Mouse (Mus musculus) neural tube, embryonic 11.5 days (tissue): ENCODE data around the gene Wdr26. TPM values are rescaled to one million over a fixed set of nuclear protein-coding genes. Genes with fewer than 3 reads are reported as not detected.

ENCODE experiments used
- ATAC-seq: fragments of 200-750 bp; cut with Nextera tagmentation; 2 replicates; pipeline ENCODE4 v1.8.0; 2017; ENCODE audit warnings: moderate number of reproducible peaks, mild to moderate bottlenecking, moderate TSS enrichment, moderate library complexity; ENCODE audit not compliant: insufficient read depth, low FRiP score, low TSS enrichment
- DNase-seq: peaks from one replicate; pipeline ENCODE4 v3.0.0-alpha.2; 2015; ENCODE audit warnings: low spot score
- H3K27ac ChIP-seq: fragments of 300-500 bp; sonication (generic); 2 replicates; pipeline ENCODE4 v1.5.1; 2014; ENCODE audit warnings: low read depth, mild to moderate bottlenecking, low read length
- H3K27me3 ChIP-seq: fragments of 300-500 bp; sonication (generic); 2 replicates; pipeline ENCODE4 v1.6.1; 2014; ENCODE audit warnings: mild to moderate bottlenecking, low read length, mixed read lengths; ENCODE audit not compliant: control insufficient read depth, insufficient read depth
- H3K36me3 ChIP-seq: fragments of 300-500 bp; sonication (generic); 2 replicates; pipeline ENCODE4 v1.6.1; 2014; ENCODE audit warnings: mild to moderate bottlenecking, low read length, moderate library complexity, mixed read lengths; ENCODE audit not compliant: control insufficient read depth, insufficient read depth
- H3K4me1 ChIP-seq: fragments of 300-500 bp; sonication (generic); 2 replicates; pipeline ENCODE4 v1.6.1; 2014; ENCODE audit warnings: low read length, mixed read lengths; ENCODE audit not compliant: control insufficient read depth, insufficient read depth
- H3K4me2 ChIP-seq: fragments of 300-500 bp; sonication (generic); 2 replicates; pipeline ENCODE4 v1.6.1; 2014; ENCODE audit warnings: low read depth, mild to moderate bottlenecking, moderate library complexity
- H3K4me3 ChIP-seq: fragments of 300-500 bp; sonication (generic); 2 replicates; pipeline ENCODE4 v1.5.1; 2014; ENCODE audit warnings: low read depth, low read length
- H3K9ac ChIP-seq: fragments of 300-500 bp; sonication (generic); 2 replicates; pipeline ENCODE4 v1.6.1; 2014; ENCODE audit warnings: mild to moderate bottlenecking, low read length
- H3K9me3 ChIP-seq: fragments of 300-500 bp; sonication (generic); 2 replicates; pipeline ENCODE4 v1.6.1; 2016; ENCODE audit warnings: low read length; ENCODE audit not compliant: control insufficient read depth
- WGBS: fragments of 180-500 bp; shearing (Covaris S2); extraction: QIAGEN DNeasy Blood & Tissue Kit; methylation state at CpG from one replicate; pipeline ENCODE4 v1.1.7; 2014; 5-methylcytosine and 5-hydroxymethylcytosine counted together
- polyA plus RNA-seq: library from polyadenylated mRNA; unstranded; fragments of >200 nt; fragmentation: Nextera tagmentation; extraction: Ambion mirVana; gene quantifications from 2 replicates; pipeline ENCODE4 v1.2.1, GENCODE M21; 2014

Gene Wdr26
- polyA plus RNA-seq, 1 experiment from 2014 or later, result 37.8 TPM

GRCm38 (mm10) chr1:181231262-181231661, 19.5 kb upstream of the Wdr26 start:
- no peaks in the 10 kb centered on the region for H3K9me3 ChIP-seq
- H3K27ac ChIP-seq, result no peak overlapping the region

GRCm38 (mm10) chr1:181230731-181231148, 18.9 kb upstream of the Wdr26 start:
- H3K4me2 ChIP-seq, result no peak overlapping the region
- no peaks in the 10 kb centered on the region; the same call in 1 of the 2 replicates for H3K4me1 ChIP-seq
- H3K9me3 ChIP-seq, result no peaks in the 10 kb centered on the region
- no peak overlapping the region for H3K9ac ChIP-seq
- ATAC-seq, result no peak
- no peak for DNase-seq
- no peak overlapping the region for H3K4me3 ChIP-seq
- no peaks in the 10 kb centered on the region for H3K27me3 ChIP-seq
- no peaks in the 10 kb centered on the region for H3K36me3 ChIP-seq
- 40% methylated on average over 10 of the region's 10 CpGs for WGBS
- no peak overlapping the region for H3K27ac ChIP-seq

More at GRCm38 (mm10) chr1:181231262-181231661, 19.5 kb upstream of the Wdr26 start:
- no peak overlapping the region for H3K4me2 ChIP-seq
- H3K27me3 ChIP-seq, result no peaks in the 10 kb centered on the region
- no peak overlapping the region for H3K9ac ChIP-seq
- DNase-seq, result no peak
- WGBS, result 69% methylated on average over 7 of the region's 7 CpGs
- no peak for ATAC-seq
- no peaks in the 10 kb centered on the region for H3K36me3 ChIP-seq
- H3K4me1 ChIP-seq, result no peaks in the 10 kb centered on the region; the same call in 1 of the 2 replicates
- H3K4me3 ChIP-seq, result no peak overlapping the region

GRCm38 (mm10) chr1:181229046-181229445, 17.2 kb upstream of the Wdr26 start:
- H3K4me3 ChIP-seq, result no peak overlapping the region
- ATAC-seq (no peak), DNase-seq (no peak)
- H3K27me3 ChIP-seq, result no peaks in the 10 kb centered on the region
- WGBS, result 93% methylated on average over 5 of the region's 5 CpGs
- no peak overlapping the region for H3K27ac ChIP-seq
- H3K9me3 ChIP-seq, result no peaks in the 10 kb centered on the region
- no peak overlapping the region for H3K4me2 ChIP-seq
- H3K36me3 ChIP-seq, result no peaks in the 10 kb centered on the region
- H3K9ac ChIP-seq, result no peak overlapping the region
- H3K4me1 ChIP-seq, result no peaks in the 10 kb centered on the region

- Histone ChIP-seq H3K27ac (no peak overlapping the region), H3K9ac (no peak overlapping the region), H3K36me3 (no peaks in the 10 kb centered on the region), H3K4me2 (no peak overlapping the region), H3K9me3 (no peaks in the 10 kb centered on the region), H3K27me3 (no peaks in the 10 kb centered on the region), H3K4me1 (no peaks in the 10 kb centered on the region), H3K4me3 (no peak overlapping the region)
- no peak for DNase-seq
- ATAC-seq, result no peak
- 80% methylated on average over 5 of the region's 5 CpGs for WGBS
These were observed 16.8 kb upstream of the Wdr26 start for GRCm38 (mm10) chr1:181228591-181228990.

- Histone ChIP-seq H3K27me3 (no peaks in the 10 kb centered on the region), H3K9me3 (no peaks in the 10 kb centered on the region), H3K9ac (no peak overlapping the region), H3K27ac (no peak overlapping the region), H3K4me3 (no peak overlapping the region), H3K4me1 (no peaks in the 10 kb centered on the region), H3K4me2 (no peak overlapping the region), H3K36me3 (no peaks in the 10 kb centered on the region)
- ATAC-seq, result no peak
- 87% methylated on average over 11 of the region's 11 CpGs for WGBS
- DNase-seq, result no peak
These were observed 16.0 kb upstream of the Wdr26 start for GRCm38 (mm10) chr1:181227804-181228203.

- ATAC-seq (no peak), DNase-seq (no peak)
- Histone ChIP-seq H3K4me2 (no peak overlapping the region), H3K4me1 (no peaks in the 10 kb centered on the region), H3K27me3 (no peaks in the 10 kb centered on the region), H3K36me3 (no peaks in the 10 kb centered on the region), H3K9ac (no peak overlapping the region), H3K27ac (no peak overlapping the region), H3K9me3 (no peaks in the 10 kb centered on the region), H3K4me3 (no peak overlapping the region)
- 78% methylated on average over 11 of the region's 11 CpGs for WGBS
These were observed 15.0 kb upstream of the Wdr26 start for GRCm38 (mm10) chr1:181226850-181227249.

- H3K27me3 ChIP-seq, result no peaks in the 10 kb centered on the region
- no peak overlapping the region for H3K4me3 ChIP-seq
- DNase-seq, result no peak
- ATAC-seq, result no peak
- no peak overlapping the region for H3K9ac ChIP-seq
- H3K4me2 ChIP-seq, result no peak overlapping the region
- H3K27ac ChIP-seq, result no peak overlapping the region
- 76% methylated on average over 5 of the region's 5 CpGs for WGBS
- no peaks in the 10 kb centered on the region for H3K36me3 ChIP-seq
- H3K9me3 ChIP-seq, result no peaks in the 10 kb centered on the region
- no peaks in the 10 kb centered on the region for H3K4me1 ChIP-seq
These were observed 13.5 kb upstream of the Wdr26 start for GRCm38 (mm10) chr1:181225281-181225680.

- Histone ChIP-seq H3K4me1 (no peaks in the 10 kb centered on the region; the same call in 1 of the 2 replicates), H3K27ac (no peak overlapping the region), H3K4me2 (no peak overlapping the region), H3K9ac (no peak overlapping the region), H3K27me3 (no peaks in the 10 kb centered on the region), H3K36me3 (no peaks in the 10 kb centered on the region), H3K9me3 (no peaks in the 10 kb centered on the region), H3K4me3 (no peak overlapping the region)
- WGBS, result 46% methylated on average over 1 of the region's 1 CpGs
- ATAC-seq (no peak), DNase-seq (no peak)
These were observed 10.2 kb upstream of the Wdr26 start for GRCm38 (mm10) chr1:181222041-181222440.

GRCm38 (mm10) chr1:181216315-181216714, 4.5 kb upstream of the Wdr26 start:
- Histone ChIP-seq H3K4me3 (no peak overlapping the region), H3K4me1 (peaks cover 6% of the 10 kb centered on the region), H3K36me3 (no peaks in the 10 kb centered on the region; the same call in 1 of the 2 replicates), H3K27ac (no peak overlapping the region), H3K4me2 (no peak overlapping the region), H3K9ac (no peak overlapping the region), H3K9me3 (no peaks in the 10 kb centered on the region), H3K27me3 (no peaks in the 10 kb centered on the region)
- no peak for ATAC-seq
- DNase-seq, result peak; percentile 21
- WGBS, result 69% methylated on average over 4 of the region's 4 CpGs
